Mouse (Mus musculus) forebrain, embryonic 14.5 days (tissue): ENCODE results near the gene Slc28a2. TPM values are rescaled to one million over a fixed set of nuclear protein-coding genes. Genes with fewer than 3 reads are reported as not detected.
"Not testable (repeated sequence)": the region's sequence is repeated elsewhere in the genome, so short reads cannot be mapped to it uniquely, and the experiment has no call there.

Experiments used
- ATAC-seq: fragments of 200-750 bp; cut with Nextera tagmentation; 2 replicates; pipeline ENCODE4 v1.8.0; 2017; ENCODE audit warnings: mild to moderate bottlenecking, moderate library complexity
- DNase-seq: peaks from one replicate; pipeline ENCODE4 v3.0.0-alpha.2; 2015; ENCODE audit warnings: low spot score
- H3K27ac ChIP-seq: fragments of 300-500 bp; sonication (generic); 2 replicates; pipeline ENCODE4 v1.5.1; 2014; ENCODE audit warnings: low read depth, mild to moderate bottlenecking, control low read depth, low read length, moderate library complexity
- H3K27me3 ChIP-seq: fragments of 300-500 bp; sonication (generic); replicated peaks from 2 replicates; pipeline ENCODE4 v1.6.1; 2014; ENCODE audit warnings: low read length, control low read depth, mixed read lengths; ENCODE audit not compliant: control insufficient read depth, insufficient read depth
- H3K36me3 ChIP-seq: fragments of 300-500 bp; sonication (generic); 2 replicates; pipeline ENCODE4 v1.6.1; 2014; ENCODE audit warnings: low read length, control low read depth; ENCODE audit not compliant: control insufficient read depth, insufficient read depth
- H3K4me1 ChIP-seq: fragments of 300-500 bp; sonication (generic); 2 replicates; pipeline ENCODE4 v1.6.1; 2014; ENCODE audit warnings: antibody characterized with exemption, low read length, control low read depth; ENCODE audit not compliant: control insufficient read depth, insufficient read depth
- H3K4me2 ChIP-seq: fragments of 300-500 bp; sonication (generic); 2 replicates; pipeline ENCODE4 v1.6.1; 2014; ENCODE audit warnings: mild to moderate bottlenecking, control low read depth, low read length
- H3K4me3 ChIP-seq: fragments of 300-500 bp; sonication (generic); 2 replicates; pipeline ENCODE4 v1.5.1; 2014; ENCODE audit warnings: low read depth, low read length, control low read depth
- H3K9ac ChIP-seq: fragments of 300-500 bp; sonication (generic); 2 replicates; pipeline ENCODE4 v1.6.1; 2014; ENCODE audit warnings: mild to moderate bottlenecking, low read length, control low read depth, moderate library complexity
- H3K9me3 ChIP-seq: fragments of 300-500 bp; sonication (generic); replicated peaks from 2 replicates; pipeline ENCODE4 v1.6.1; 2016; ENCODE audit warnings: low read length, control low read depth, mixed read lengths; ENCODE audit not compliant: control insufficient read depth
- WGBS: fragments of 180-500 bp; shearing (Covaris S2); extraction: QIAGEN DNeasy Blood & Tissue Kit; methylation state at CpG from one replicate; pipeline ENCODE4 v1.1.7; 2014; 5-methylcytosine and 5-hydroxymethylcytosine counted together
- polyA plus RNA-seq: library from polyadenylated mRNA; unstranded; fragments of >200 nt; fragmentation: Nextera tagmentation; extraction: Ambion mirVana; gene quantifications from 2 replicates; pipeline ENCODE4 v1.2.1, GENCODE M21; 2014

Gene Slc28a2
- polyA plus RNA-seq: not detected in 2 replicates

DNA sequence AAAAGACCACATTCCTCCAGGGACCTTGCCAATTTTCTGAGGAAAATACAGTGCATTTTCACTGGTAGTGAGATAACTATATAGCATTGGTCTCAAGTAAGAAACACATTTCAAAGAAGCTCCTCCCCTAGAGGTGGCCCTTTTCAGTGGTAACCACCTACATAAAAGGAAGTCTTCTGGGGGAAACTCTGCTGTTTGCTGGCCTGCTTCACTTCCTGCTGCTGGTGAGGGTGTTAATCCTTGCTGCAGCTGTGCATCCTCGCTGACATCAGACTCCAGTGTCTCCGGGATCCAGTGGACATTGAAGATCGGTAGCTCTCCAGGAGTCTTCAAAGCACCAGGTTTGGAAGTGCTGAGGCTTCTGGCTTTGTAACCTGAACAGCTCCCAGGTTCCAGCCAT is at the start of gene Slc28a2:
Gene Slc28a2, plus strand, starts transcription at position 278 of the 400 bp plus-strand sequence.
- not testable (repeated sequence) for H3K36me3 ChIP-seq, H3K27ac ChIP-seq, H3K4me2 ChIP-seq, H3K9ac ChIP-seq, H3K4me3 ChIP-seq, H3K27me3 ChIP-seq, H3K9me3 ChIP-seq, H3K4me1 ChIP-seq, ATAC-seq, DNase-seq
- WGBS: 64% methylated on average over 3 of the region's 3 CpGs

DNA sequence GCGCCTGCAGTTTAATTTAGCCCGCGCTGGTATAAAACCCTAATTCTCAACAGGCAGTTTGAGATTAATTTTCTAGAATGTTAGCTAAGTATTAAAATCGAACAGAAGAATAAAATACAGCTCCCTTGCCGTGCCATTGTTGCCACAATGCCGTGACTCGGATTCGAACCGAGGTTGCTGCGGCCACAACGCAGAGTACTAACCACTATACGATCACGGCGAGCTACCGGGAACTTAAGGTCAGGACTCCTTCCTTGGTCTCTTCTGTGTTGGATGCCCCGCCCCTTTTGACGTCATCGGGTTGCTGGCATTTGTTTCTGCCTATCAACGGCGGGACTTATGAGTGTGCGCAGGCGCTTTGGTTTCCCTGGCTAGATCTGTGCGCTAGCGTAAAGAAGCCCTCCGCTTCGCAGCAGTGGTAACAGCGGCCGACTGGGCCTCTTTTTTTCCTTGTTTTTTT is 49.0 kb upstream of the Slc28a2 start:
- H3K36me3 ChIP-seq: no peaks in the 10 kb centered on the region
- ATAC-seq: peak; percentile 87
- peak; percentile 98 for DNase-seq
- peak overlapping the region; percentile 92 for H3K27ac ChIP-seq
- H3K27me3 ChIP-seq: no peaks in the 10 kb centered on the region
- peak overlapping the region; percentile 46 for H3K4me2 ChIP-seq
- peak overlapping the region; percentile 77 for H3K9ac ChIP-seq
- peak overlapping the region; percentile 52 for H3K4me3 ChIP-seq
- H3K9me3 ChIP-seq: no peaks in the 10 kb centered on the region
- no peaks in the 10 kb centered on the region for H3K4me1 ChIP-seq
- WGBS: under 1% methylated on average over 28 of the region's 28 CpGs

DNA sequence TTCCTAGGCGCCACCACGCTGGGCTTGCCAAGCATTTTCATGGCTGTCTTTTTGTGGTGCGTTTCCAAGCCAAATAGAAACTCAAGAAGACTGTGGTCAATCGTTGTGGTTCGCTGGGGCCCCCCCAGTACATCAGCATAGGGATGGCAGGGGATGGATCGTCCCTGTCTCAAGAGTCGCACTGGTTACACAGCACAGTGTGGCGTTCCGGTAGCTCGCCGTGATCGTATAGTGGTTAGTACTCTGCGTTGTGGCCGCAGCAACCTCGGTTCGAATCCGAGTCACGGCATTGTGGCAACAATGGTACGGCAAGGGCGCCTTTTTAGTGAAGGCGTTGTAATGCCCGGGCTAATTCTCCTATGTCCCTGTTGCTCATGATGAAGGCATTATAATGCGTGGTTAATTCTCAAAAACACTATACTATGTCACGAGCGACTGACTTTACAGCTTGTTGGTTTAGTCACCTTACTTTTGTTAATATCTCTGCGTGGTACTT is 48.5 kb upstream of the Slc28a2 start:
- under 1% methylated on average over 26 of the region's 26 CpGs for WGBS
- Histone ChIP-seq H3K4me3 (peak overlapping the region; percentile 52), H3K27me3 (no peaks in the 10 kb centered on the region), H3K9me3 (no peaks in the 10 kb centered on the region), H3K9ac (peak overlapping the region; percentile 77), H3K4me1 (no peaks in the 10 kb centered on the region), H3K36me3 (no peaks in the 10 kb centered on the region), H3K4me2 (peak overlapping the region; percentile 46), H3K27ac (peak overlapping the region; percentile 92)
- peak; percentile 78 for ATAC-seq
- peak; percentile 87 for DNase-seq

DNA sequence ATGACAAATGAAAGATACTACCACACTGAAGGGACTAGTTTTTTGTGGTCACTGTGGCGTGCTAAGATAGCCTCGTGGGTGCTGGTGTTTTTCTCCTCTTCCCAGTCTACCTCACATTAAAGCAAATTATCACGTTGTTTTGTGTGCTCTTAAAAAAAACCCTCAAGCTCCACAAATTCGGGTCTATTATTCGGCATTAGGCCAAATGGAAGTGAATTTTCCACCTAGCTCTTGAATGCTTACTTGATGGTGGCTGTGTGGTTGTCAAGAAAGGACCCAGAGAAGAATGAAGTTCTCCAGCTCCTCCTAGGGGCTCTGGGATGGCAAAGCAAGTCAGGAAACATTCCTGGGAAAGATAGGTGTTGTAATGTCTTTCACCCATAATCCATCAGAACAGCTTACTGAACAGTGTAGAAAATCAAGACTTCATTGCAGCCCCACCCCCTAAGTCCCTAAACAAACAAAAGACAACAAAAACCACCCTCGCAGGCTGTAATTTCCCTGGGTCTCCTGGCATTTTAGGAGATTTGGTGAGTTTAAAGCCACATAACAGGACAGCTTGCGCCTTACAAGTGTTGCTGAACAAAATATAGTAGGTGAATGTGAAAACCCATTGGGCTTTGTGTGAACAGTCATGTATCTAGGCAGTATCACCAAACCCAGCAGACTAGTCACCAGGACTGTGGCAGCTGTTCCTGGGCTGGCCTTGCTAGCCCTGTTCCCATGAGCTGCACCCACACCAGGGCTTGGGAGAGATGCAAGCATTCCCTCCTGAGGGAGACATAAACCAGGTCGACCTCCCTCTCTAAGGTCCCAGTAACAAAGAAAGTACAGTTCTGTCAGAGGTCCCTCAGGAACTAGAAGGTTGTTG is 47.6 kb upstream of the Slc28a2 start:
- Histone ChIP-seq H3K4me1 (no peaks in the 10 kb centered on the region), H3K27me3 (no peaks in the 10 kb centered on the region), H3K27ac (peak overlapping the region; percentile 92; the same call in 1 of the 2 replicates), H3K4me3 (peak overlapping the region; percentile 52), H3K36me3 (no peaks in the 10 kb centered on the region), H3K4me2 (peak overlapping the region; percentile 46), H3K9me3 (no peaks in the 10 kb centered on the region), H3K9ac (no peak overlapping the region; the same call in 1 of the 2 replicates)
- ATAC-seq: no peak
- peak; percentile 85 for DNase-seq
- WGBS: 21% methylated on average over 8 of the region's 8 CpGs

DNA sequence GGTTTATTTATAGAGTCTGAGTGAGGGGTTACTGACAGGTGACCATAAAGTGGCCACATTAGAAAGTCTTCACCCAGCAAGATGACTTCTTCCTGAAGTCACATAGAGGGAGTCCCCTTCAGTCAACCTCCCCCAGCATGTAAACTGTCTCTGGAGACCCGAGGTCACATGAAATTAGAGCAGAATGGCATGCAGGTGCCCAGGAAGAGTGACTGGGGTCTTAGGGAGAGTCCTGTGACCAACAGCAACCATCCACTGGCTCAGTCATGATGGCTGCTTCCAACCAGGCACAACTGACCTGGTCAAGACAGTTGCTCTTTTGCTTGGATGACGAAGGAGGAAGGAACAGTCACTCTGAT is 47.0 kb upstream of the Slc28a2 start:
- Histone ChIP-seq H3K9me3 (no peaks in the 10 kb centered on the region), H3K27ac (no peak overlapping the region), H3K36me3 (no peaks in the 10 kb centered on the region), H3K27me3 (no peaks in the 10 kb centered on the region), H3K4me3 (no peak overlapping the region), H3K4me2 (no peak overlapping the region), H3K9ac (no peak overlapping the region), H3K4me1 (no peaks in the 10 kb centered on the region)
- ATAC-seq: no peak
- WGBS: 41% methylated on average over 2 of the region's 2 CpGs
- DNase-seq: no peak

DNA sequence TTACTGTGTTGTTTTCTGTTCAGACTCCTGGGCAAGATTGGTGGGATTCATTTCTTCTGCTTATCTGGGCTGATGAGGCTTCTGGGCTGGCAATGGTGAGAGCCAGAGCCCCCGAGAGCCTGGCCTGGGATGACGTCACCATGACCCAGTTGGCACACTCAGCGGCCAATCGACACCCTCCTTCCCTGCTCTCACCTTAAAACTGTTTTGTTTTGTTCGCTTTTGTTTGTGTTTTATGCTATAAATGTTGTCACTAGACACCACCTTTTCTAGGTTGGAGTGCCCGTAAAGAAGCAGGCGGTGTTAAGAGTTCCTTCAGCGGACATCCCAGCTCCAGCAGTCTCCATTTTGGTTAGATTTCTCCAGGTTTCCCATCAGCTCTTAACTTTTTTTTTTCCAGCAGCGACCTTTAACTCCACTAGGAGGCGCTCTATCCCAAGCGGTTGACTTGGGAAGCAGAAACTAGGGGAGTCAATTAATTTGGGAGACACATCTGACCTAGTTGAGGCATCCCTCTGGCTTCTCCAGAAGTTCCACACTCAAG is 45.4 kb upstream of the Slc28a2 start:
- H3K4me3 ChIP-seq: no peak overlapping the region

DNA sequence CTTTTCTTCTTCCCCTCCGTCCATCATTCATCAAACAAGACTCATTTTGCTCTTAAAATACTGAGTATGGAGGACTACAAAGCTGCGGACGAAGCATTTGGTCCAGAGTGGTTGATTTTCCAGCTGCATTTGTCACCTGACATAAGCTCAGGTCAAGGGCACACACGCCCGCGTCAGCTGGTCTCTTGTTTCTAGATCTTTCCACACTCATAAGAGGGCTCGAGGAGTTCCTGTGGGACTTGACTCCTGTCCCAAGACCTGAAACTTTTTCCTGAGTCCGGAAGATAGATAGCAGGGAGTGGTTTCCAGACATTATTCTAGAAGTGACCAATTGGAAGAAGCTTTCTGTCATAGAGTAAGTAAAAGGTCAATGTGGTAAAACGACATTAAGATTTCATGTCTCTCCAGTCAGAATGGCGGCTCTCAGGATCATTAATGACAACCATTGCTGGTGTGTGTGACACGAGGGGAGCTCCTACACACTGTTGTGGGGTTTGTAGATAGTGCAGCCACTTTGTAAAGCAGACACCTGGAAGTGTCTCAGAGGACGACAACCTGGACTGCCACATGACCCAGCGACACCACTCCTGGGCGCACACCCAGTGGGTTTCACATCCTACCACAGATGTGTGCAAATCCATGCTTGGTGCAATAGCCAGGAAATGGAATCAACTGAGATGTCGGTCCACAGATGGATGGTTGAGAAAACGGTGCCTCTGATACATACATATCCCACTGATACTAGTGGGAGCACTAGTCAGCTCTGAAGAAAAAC is 44.8 kb upstream of the Slc28a2 start:
- H3K36me3 ChIP-seq: no peaks in the 10 kb centered on the region
- WGBS: 83% methylated on average over 16 of the region's 16 CpGs
- no peaks in the 10 kb centered on the region for H3K9me3 ChIP-seq
- ATAC-seq: no peak
- no peaks in the 10 kb centered on the region for H3K27me3 ChIP-seq
- H3K4me3 ChIP-seq: no peak overlapping the region
- H3K9ac ChIP-seq: no peak overlapping the region
- no peaks in the 10 kb centered on the region for H3K4me1 ChIP-seq
- H3K27ac ChIP-seq: no peak overlapping the region
- H3K4me2 ChIP-seq: no peak overlapping the region
- no peak for DNase-seq

More for the DNA sequence above, 45.4 kb upstream of the Slc28a2 start:
- Histone ChIP-seq H3K27me3 (no peaks in the 10 kb centered on the region), H3K9ac (no peak overlapping the region), H3K36me3 (no peaks in the 10 kb centered on the region), H3K9me3 (no peaks in the 10 kb centered on the region), H3K4me1 (no peaks in the 10 kb centered on the region), H3K4me2 (peak overlapping the region; percentile 36), H3K27ac (no peak overlapping the region)
- ATAC-seq: no peak
- 10% methylated on average over 11 of the region's 11 CpGs for WGBS
- DNase-seq: peak; percentile 74

DNA sequence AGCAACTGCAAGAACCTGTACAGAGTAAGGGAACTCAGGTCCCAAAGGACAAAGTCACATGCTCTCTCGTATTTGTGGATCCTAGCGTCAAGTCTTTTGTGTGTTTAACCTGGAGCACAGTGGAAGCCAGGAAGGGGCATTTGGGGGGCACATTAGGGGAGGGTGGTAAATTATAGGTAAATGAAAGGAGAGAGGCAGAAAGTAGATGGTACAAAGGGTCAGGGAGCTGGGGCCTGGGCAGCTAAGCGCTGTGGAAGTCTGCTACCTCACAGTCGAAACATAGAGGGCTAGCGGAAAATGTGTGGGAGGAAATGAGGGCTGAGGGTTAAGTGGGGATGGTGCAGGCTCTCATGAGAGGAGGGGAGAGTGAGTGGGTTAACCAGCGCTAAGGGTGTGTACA is 44.2 kb upstream of the Slc28a2 start:
- no peak overlapping the region for H3K9ac ChIP-seq
- no peak overlapping the region for H3K4me3 ChIP-seq
- no peaks in the 10 kb centered on the region for H3K4me1 ChIP-seq
- ATAC-seq (no peak), DNase-seq (no peak)
- no peaks in the 10 kb centered on the region for H3K9me3 ChIP-seq
- WGBS: 84% methylated on average over 6 of the region's 6 CpGs
- no peak overlapping the region for H3K27ac ChIP-seq
- H3K4me2 ChIP-seq: no peak overlapping the region
- H3K36me3 ChIP-seq: no peaks in the 10 kb centered on the region
- no peaks in the 10 kb centered on the region for H3K27me3 ChIP-seq
